Mouse (Mus musculus) G1E (cell line): ENCODE results near the gene Crybb3.

Source experiments
- CTCF ChIP-seq: IDR thresholded peaks from 2 replicates; pipeline ENCODE4 v1.5.1; 2012; ENCODE audit warnings: low read depth, low read length, inconsistent platforms, mixed read lengths
- GATA1 ChIP-seq: IDR thresholded peaks from 2 replicates; pipeline ENCODE4 v1.6.1; 2012; ENCODE audit warnings: borderline replicate concordance, low read length, inconsistent platforms, mixed read lengths
- GATA2 ChIP-seq: IDR thresholded peaks from 2 replicates; pipeline ENCODE4 v1.6.1; 2012; ENCODE audit warnings: low read depth, low read length, inconsistent platforms, borderline replicate concordance
- POLR2AphosphoS5 ChIP-seq: IDR thresholded peaks from 2 replicates; pipeline ENCODE4 v1.6.1; 2012; ENCODE audit warnings: low read depth, low read length, inconsistent platforms; ENCODE audit not compliant: insufficient replicate concordance
- TAL1 ChIP-seq: conservative IDR thresholded peaks from 2 replicates; pipeline ENCODE4 v1.6.1; 2012; ENCODE audit warnings: low read depth, low read length, inconsistent platforms, mixed read lengths

GRCm38 (mm10) chr5:113082356-113083168, 1.2 kb upstream of the Crybb3 start:
- TF ChIP-seq CTCF (no peak), GATA1 (no peak), TAL1 (no peak), GATA2 (no peak), POLR2AphosphoS5 (no peak)
